Mouse (Mus musculus) T-helper 17 cell (primary cell): ENCODE data around the gene 1810009J06Rik.
"Not testable (repeated sequence)": the region's sequence is repeated elsewhere in the genome, so short reads cannot be mapped to it uniquely, and the experiment has no call there.

Experiments used
- in situ Hi-C, 2 experiments: fragments of 300-600 bp; cut with MboI, MseI; formaldehyde crosslinking; loops; 1 replicate in 1 of 2; 2 replicates in 1 of 2; pipeline ENCODE4 v1.15.1; 2025; ENCODE audit warnings: high pct_unique_total_duplicates in 2 of 2

Gene 1810009J06Rik

DNA sequence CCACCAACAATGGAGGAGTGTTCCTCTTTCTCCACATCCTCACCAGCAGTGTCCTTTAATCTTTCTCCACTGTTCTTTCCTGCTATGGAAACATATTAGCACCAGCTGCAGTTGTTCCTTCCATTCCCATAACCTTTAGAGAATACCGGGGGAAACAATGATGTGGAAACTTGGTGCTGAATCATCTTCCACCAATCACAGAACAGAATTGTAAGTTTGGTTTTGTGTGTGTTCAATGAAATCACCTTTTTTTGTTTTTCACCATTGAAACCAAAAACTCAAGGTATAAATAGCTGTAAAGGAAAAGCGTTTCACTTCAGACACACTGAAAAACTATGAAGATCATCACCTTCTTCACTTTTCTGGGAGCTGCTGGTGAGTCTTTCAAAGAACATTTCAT, at the start of gene 1810009J06Rik:
Gene 1810009J06Rik (plus strand): TSS at position 301 of the 400 bp plus-strand sequence.
- in situ Hi-C loops = loop anchor here in 1 of 2 experiments (5.0 kb wide), 1 partner anchor 48 kb away; no protein-coding TSS in a partner anchor

DNA sequence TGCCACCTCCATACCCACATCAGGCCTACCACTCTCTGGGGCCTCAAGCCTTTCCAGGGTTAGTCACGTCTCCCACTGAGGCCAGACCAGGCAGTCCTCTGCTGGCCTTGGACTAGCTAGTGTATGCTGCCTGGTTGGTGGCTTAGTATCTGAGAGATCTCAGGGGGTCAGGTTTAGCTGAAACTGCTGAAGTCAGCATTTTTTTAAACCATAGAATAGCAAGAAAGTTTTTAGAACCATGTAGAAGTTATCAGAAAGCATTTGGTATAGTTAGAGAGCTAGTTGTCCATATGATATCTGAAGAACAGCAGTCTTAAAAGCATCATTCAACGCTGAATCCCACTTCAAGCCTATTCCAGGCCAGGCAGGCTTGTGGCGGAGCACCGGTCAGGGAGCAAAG, 44.6 kb upstream of the 1810009J06Rik start:
- in situ Hi-C loops = no loop called here

DNA sequence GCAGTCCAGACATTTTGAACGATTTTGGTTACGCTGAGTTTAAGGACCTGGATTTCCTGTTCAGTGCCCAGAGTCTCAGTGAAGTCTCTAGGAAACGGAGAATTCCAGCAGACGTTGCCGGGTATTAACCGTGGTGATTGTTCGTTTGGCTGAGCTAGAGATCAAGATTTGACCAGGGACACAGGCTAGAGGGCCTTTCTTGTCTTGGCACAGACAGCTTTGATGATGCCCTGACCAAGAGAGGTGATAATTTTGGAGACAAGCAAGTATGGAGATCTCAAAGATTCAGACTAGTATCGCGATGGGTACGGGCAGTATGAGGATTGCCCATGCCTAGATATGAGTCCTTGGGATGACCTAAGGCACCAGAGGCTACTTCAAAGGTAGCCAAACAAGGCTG, 24.1 kb upstream of the 1810009J06Rik start, which contains the start of gene 1700074P13Rik:
Gene 1700074P13Rik (minus strand): TSS at position 101 of the 400 bp plus-strand sequence.
- in situ Hi-C loops = no loop called here

DNA sequence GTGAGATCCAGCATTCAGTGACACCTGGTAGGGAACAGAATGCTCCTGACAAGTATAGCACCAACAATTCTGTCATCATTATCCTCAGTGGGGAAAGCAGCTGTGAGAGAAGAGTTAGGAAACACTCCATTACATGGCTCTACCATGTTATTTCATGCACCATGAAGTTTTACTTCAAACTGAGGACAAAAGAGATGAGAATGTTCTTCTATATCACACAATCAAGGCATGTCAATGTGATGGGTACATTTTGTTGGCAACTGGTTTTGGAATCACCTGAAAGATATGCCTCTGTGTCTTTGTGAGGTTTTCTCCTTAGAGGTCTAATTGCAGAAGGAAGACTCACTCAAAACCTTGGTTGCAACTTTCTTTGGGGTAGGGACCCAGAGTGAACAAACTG, 12.8 kb upstream of the 1810009J06Rik start, which contains the start of gene Gm4744:
Gene Gm4744 (minus strand): TSS at position 101 of the 400 bp plus-strand sequence.
- in situ Hi-C loops = no loop called here

DNA sequence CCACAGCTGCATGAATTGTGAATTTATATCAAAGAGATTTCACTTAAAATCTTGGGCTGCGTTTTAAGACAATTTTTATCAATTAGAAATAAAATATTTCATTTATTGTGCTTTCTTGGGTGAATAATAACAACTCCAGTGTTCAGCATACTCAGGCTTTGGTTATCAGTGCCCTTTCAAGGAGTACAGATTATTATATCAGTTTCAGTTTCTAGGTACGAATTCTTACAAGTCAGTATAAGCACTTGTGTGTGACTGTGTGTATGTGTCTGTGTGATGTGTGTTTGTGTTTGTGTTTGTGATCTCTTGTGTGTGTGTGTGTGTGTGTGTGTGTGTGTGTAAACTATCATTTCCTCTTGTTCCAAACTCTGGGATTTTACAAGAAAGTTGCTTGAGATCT, 10.8 kb upstream of the 1810009J06Rik start:
- in situ Hi-C loops = no loop called here

DNA sequence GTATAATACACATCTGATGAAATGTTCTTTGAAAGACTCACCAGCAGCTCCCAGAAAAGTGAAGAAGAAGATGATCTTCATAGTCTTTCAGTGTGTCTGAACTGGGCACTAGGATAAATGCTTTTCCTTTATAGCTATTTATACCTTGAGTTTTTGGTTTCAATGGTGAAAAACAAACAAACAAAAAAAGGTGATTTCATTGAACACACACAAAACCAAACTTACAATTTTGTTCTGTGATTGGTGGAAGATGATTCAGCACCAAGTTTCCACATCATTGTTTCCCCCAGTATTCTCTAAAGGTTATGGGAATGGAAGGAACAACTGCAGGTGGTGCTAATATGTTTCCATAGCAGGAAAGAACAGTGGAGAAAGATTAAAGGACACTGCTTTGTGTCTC, 34.8 kb downstream of the 1810009J06Rik start, which contains the start of gene Gm2663:
Gene Gm2663 (minus strand): TSS at position 101 of the 400 bp plus-strand sequence.
- in situ Hi-C loops = not testable (repeated sequence)

DNA sequence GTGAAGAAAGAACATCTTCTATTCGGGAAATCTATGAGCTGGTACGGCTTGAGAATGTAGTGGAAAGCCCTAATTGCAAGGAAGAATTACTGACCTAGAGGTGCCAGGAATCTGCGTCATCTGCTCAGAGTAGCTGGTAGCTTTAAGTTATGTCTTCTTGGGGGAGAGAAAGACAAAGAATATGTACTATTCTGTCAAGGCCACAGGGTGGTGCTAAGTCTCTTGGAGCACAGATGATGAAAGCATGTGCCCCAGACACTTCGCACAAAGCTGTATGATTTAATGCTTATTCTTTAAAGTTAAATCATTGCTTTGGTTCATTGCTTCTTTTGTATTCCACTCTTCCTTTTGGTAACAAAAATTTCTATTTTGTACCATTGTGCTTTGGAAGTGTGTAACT, 50.5 kb downstream of the 1810009J06Rik start:
- in situ Hi-C loops = no loop called here
